Mouse (Mus musculus): ENCODE results near the gene Cfap65.

- TF ChIP-seq POLR2A (IDR thresholded peaks at IDR 0.05; ENCODE audit: low read depth, low read length) (no peak), CTCF (conservative IDR thresholded peaks at IDR 0.05; ENCODE audit: insufficient read depth, insufficient read length, low read depth, low read length) (no peak)
Observed at GRCm38 (mm10) chr1:74967962-74968580, 32.7 kb upstream of the Cfap65 start.
